Mouse (Mus musculus): ENCODE measurements at regions not wholly inside any gene's neighbourhood (a gene's known extent, or its start where the extent isn't known, plus 50 kb on each side); places are given as distances from the start of the nearest gene placed in this dataset.
"Not testable (repeated sequence)": the region's sequence is repeated elsewhere in the genome, so short reads cannot be mapped to it uniquely, and the experiment has no call there.

- no peak for ATAC-seq
Measured at GRCm38 (mm10) chr10:8136662-8137061, 180.6 kb upstream of the Tab2 start.

GRCm38 (mm10) chr10:8135272-8135671 is 179.2 kb upstream of the Tab2 start:
- no peak for ATAC-seq

GRCm38 (mm10) chr10:8134398-8134797 is 178.4 kb upstream of the Tab2 start:
- ATAC-seq: no peak

GRCm38 (mm10) chr10:8133451-8133952 is 177.5 kb upstream of the Tab2 start:
- no peak for ATAC-seq

- no peak for ATAC-seq
Measured at GRCm38 (mm10) chr10:8132795-8133194, 176.8 kb upstream of the Tab2 start.

- ATAC-seq: peak; percentile 66
Measured at GRCm38 (mm10) chr10:8130472-8131241, 174.6 kb upstream of the Tab2 start.

- ATAC-seq: peak; percentile 13
Measured at GRCm38 (mm10) chr10:8130057-8130456, 174.0 kb upstream of the Tab2 start.

- no peak for ATAC-seq
Measured at GRCm38 (mm10) chr10:8124124-8124523, 168.1 kb upstream of the Tab2 start.

- ATAC-seq: no peak
Measured at GRCm38 (mm10) chr10:8121895-8122294, 165.9 kb upstream of the Tab2 start.

- ATAC-seq: no peak
Measured at GRCm38 (mm10) chr10:8116821-8117220, 160.8 kb upstream of the Tab2 start.

- not testable (repeated sequence) for ATAC-seq
Measured at GRCm38 (mm10) chr10:8114932-8115331, 158.9 kb upstream of the Tab2 start.

GRCm38 (mm10) chr10:8114530-8114929 is 158.5 kb upstream of the Tab2 start:
- ATAC-seq: no peak

- no peak for ATAC-seq
Measured at GRCm38 (mm10) chr10:8100489-8100888, 144.5 kb upstream of the Tab2 start.

GRCm38 (mm10) chr10:8095924-8096323 is 139.9 kb upstream of the Tab2 start:
- ATAC-seq: no peak

- no peak for ATAC-seq
Measured at GRCm38 (mm10) chr10:8095206-8095605, 139.2 kb upstream of the Tab2 start.

GRCm38 (mm10) chr10:8091871-8092552 is 136.0 kb upstream of the Tab2 start:
- ATAC-seq: no peak

GRCm38 (mm10) chr10:8089296-8089695 is 133.3 kb upstream of the Tab2 start:
- no peak for ATAC-seq

GRCm38 (mm10) chr10:8088737-8089136 is 132.7 kb upstream of the Tab2 start:
- no peak for ATAC-seq

- no peak for ATAC-seq
Measured at GRCm38 (mm10) chr10:8088321-8088720, 132.3 kb upstream of the Tab2 start.

GRCm38 (mm10) chr10:8087106-8087505 is 131.1 kb upstream of the Tab2 start:
- no peak for ATAC-seq

- no peak for ATAC-seq
Measured at GRCm38 (mm10) chr10:8086442-8086841, 130.4 kb upstream of the Tab2 start.

- ATAC-seq: no peak
Measured at GRCm38 (mm10) chr10:8077904-8078811, 122.1 kb upstream of the Tab2 start.

GRCm38 (mm10) chr10:8072463-8072862 is 116.4 kb upstream of the Tab2 start:
- ATAC-seq: no peak

Measured in CD4-positive, CD25-positive, alpha-beta regulatory T cell, adult 4 months (primary cell).